Mouse (Mus musculus): Measurements from ENCODE around the gene Lin37.

GRCm38 (mm10) chr7:30533941-30534632, 25.6 kb downstream of the Lin37 start:
- TF ChIP-seq CTCF (conservative IDR thresholded peaks at IDR 0.05; ENCODE audit: insufficient read depth, insufficient read length, low read depth, low read length) (no peak), POLR2A (IDR thresholded peaks at IDR 0.05; ENCODE audit: low read depth, low read length) (no peak)
